Mouse (Mus musculus) granulocyte monocyte progenitor cell, adult 5-6 weeks (primary cell): Measurements from ENCODE around the gene Lonp1. TPM values are rescaled to one million over a fixed set of nuclear protein-coding genes. Genes with fewer than 3 reads are reported as not detected.
A peak's percentile ranks its signal among the peaks of the same experiment; 100 is the strongest.
"Not testable (repeated sequence)": the region's sequence is repeated elsewhere in the genome, so short reads cannot be mapped to it uniquely, and the experiment has no call there.

Source experiments
- ATAC-seq: replicated peaks from 2 replicates; pipeline ENCODE4 v1.8.0; 2016; ENCODE audit warnings: mild to moderate bottlenecking, moderate TSS enrichment, inconsistent platforms; ENCODE audit not compliant: poor library complexity, severe bottlenecking
- total RNA-seq, 2 experiments: library from RNA; stranded (forward) in 1 of 2; stranded (reverse) in 1 of 2; fragments of 200-712, 200-1000 nt in 1 of 2; fragments of >200 nt in 1 of 2; fragmentation: Nextera tagmentation in 1 of 2; gene quantifications; 2 replicates each; pipeline ENCODE4 v1.2.3; 2014 to 2017

The Lonp1 gene
- total RNA-seq, 2 experiments from 2014 or later: 45.5 to 64.1 TPM

GRCm38 (mm10) chr17:56626260-56626659, 427 bp downstream of the Lonp1 start:
- peak; percentile 38 for ATAC-seq

GRCm38 (mm10) chr17:56625495-56625894, 1.2 kb downstream of the Lonp1 start:
- no peak for ATAC-seq

GRCm38 (mm10) chr17:56617628-56618027, 9.1 kb downstream of the Lonp1 start:
- ATAC-seq: no peak

- no peak for ATAC-seq
These were observed 10.0 kb downstream of the Lonp1 start for GRCm38 (mm10) chr17:56616725-56617124.

- ATAC-seq: no peak
These were observed 10.9 kb downstream of the Lonp1 start for GRCm38 (mm10) chr17:56615792-56616191.

- no peak for ATAC-seq
These were observed 11.4 kb downstream of the Lonp1 start for GRCm38 (mm10) chr17:56615136-56615784.

- no peak for ATAC-seq
These were observed 12.1 kb downstream of the Lonp1 start for GRCm38 (mm10) chr17:56614391-56615135.

- not testable (repeated sequence) for ATAC-seq
These were observed 12.8 kb downstream of the Lonp1 start for GRCm38 (mm10) chr17:56613893-56614292.

GRCm38 (mm10) chr17:56613236-56613844, 13.3 kb downstream of the Lonp1 start, which contains the start of gene Rpl36:
TSS of gene Rpl36 (plus strand) at chr17:56613416.
- peak; percentile 55 for ATAC-seq

GRCm38 (mm10) chr17:56612565-56612939, 14.1 kb downstream of the Lonp1 start:
- not testable (repeated sequence) for ATAC-seq

- ATAC-seq: peak; percentile 24
These were observed 14.7 kb downstream of the Lonp1 start for GRCm38 (mm10) chr17:56611861-56612564.

GRCm38 (mm10) chr17:56611323-56611722, 15.4 kb downstream of the Lonp1 start:
- ATAC-seq: no peak

- ATAC-seq: peak; percentile 62
These were observed 17.1 kb downstream of the Lonp1 start, which contains the start of gene 2410015M20Rik for GRCm38 (mm10) chr17:56609452-56610171. TSS of gene 2410015M20Rik (minus strand) at chr17:56609771.

- no peak for ATAC-seq
These were observed 18.0 kb downstream of the Lonp1 start for GRCm38 (mm10) chr17:56608699-56609098.

- ATAC-seq: no peak
These were observed 19.1 kb downstream of the Lonp1 start for GRCm38 (mm10) chr17:56607521-56608062.

- ATAC-seq: no peak
These were observed 21.3 kb downstream of the Lonp1 start for GRCm38 (mm10) chr17:56605431-56605830.

GRCm38 (mm10) chr17:56604422-56604821, 22.3 kb downstream of the Lonp1 start:
- no peak for ATAC-seq

GRCm38 (mm10) chr17:56604070-56604380, 22.7 kb downstream of the Lonp1 start:
- ATAC-seq: no peak

GRCm38 (mm10) chr17:56603186-56604069, 23.3 kb downstream of the Lonp1 start:
- ATAC-seq: no peak
